Mouse (Mus musculus) layer of hippocampus, adult 11-12 months (tissue): ENCODE data around the gene Gnaq.
A peak's percentile ranks its signal among the peaks of the same experiment; 100 is the strongest.

ENCODE experiments used
- DNase-seq: peaks from one replicate; pipeline ENCODE4 v3.0.0; 2022; ENCODE audit warnings: low spot score

Gene Gnaq

GRCm38 (mm10) chr19:16318128-16318811, 185.6 kb downstream of the Gnaq start:
- DNase-seq, result peak; percentile 25

DNA sequence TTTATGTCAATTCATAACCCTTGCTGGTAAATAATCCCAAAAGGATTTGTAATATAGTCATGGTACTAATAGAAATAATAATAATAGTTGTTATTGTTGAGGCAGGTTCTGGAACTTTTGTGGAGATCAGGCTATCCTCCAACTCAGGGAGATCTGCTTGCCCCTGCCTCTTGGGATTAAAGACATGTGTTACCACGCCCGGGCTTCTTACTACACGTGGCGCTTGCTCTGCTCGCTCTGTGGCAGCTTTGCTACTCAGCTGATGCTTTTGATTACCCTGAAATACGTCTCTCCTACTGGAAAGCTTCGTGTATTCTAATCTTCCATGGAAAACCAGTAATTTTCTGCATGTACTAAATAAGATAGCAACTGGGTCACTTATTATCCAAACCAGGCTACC, 187.4 kb downstream of the Gnaq start:
- DNase-seq, result no peak

GRCm38 (mm10) chr19:16322986-16323385, 190.4 kb downstream of the Gnaq start:
- DNase-seq, result no peak

GRCm38 (mm10) chr19:16324239-16324638, 191.6 kb downstream of the Gnaq start:
- no peak for DNase-seq

DNA sequence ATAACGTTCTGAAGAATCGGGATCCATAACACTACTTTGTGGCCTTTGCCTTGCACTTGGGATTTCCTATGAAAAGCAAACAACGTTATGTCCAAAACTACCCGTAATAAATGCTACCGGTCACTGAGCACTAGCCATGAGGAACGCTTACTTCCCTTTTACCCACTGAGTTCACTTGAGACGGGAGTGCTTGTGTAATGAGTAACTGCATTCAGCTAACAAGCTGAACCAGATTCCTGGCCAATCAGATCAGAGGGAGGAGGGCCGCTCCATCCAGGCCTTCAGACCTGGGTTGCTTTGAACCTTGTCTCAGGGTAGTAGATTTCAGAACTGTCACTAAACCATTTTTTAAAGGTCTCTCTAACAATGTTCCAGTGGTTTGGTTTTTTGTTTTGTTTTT, 193.3 kb downstream of the Gnaq start:
- no peak for DNase-seq

DNA sequence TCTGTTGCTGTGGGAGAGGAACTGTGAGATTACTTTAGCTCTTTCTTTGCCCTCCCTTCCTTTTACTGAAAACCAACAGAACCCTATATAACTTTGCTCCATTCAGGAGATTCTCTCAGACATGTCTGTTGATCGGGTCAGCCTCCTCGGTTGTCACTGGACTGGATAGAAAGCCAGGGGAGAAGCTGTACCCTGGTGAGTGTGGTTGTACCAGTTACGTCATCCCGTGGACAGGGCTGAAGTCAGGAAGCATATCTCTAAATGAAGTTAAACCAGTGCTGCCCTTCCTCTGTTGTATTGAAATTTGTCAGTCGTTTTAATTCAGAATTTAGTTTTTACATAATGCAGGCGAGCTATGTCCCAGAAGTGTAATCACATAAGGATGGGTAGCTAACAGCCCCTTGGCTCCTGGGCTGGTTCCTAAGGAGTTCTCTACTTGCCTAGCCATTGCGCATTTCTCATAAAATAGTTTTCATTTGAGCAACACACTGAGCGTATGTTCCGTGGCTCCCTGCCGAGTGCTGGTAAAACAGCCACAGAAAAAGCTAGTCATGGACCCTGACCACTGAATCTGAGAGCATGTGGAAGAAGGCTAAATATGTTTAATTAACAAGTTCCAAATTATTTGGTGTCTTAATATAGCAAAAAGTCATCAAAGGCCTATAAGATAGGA, 194.9 kb downstream of the Gnaq start:
- DNase-seq, result peak; percentile 26

DNA sequence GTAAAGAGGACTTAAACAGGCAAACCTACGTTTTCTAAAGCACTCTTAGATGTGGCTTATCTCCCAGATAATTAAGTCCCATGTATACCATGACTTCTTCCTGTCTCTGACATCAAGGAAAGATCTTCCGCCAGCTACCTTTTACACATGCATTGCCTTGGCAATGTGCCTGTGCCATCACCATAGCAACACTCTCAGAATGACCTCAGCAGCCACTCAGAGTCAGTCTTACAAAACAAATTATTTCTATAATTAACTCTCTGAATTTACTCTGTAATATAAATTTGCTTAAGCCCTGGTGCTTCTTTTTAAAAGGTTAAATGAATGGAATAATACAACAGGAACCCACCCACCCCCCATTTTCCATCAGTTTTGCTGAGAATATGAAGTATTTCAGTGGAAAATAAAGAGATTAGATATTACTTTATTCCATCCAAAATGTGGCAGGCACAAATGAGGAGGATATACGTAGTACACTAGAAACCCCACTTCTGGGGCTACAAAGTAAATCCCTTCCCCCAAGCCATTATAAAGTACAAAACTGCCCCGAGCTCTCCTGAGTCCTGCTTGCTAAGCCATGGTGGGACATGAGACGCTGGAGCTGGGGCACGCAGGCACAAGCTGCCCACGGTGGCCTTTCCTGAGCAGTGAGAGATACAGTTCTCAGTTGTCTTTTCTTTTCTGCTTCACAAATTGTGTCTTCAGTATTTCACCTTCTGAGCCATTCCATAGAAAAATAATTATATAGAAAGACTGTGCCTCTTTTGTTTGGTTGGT, 195.6 kb downstream of the Gnaq start:
- peak; percentile 59 for DNase-seq

DNA sequence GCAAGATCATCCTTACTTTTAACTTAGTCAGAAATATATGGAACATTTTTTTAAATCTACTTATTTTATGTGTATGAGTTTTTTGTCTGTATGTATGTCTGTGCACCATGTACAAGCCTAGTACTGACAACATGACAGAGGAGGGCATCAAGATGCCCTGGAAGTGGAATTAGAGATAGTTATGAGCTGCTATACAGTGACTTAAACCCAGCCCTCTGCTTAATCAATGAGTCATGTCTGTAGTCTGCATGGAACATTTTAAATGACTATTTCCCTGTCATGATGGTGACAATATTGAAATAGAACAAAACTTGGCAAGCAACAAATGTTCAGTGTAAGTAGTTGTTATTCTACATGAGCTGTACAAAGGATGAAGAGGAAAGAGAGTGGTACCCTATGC, 196.4 kb downstream of the Gnaq start:
- no peak for DNase-seq

DNA sequence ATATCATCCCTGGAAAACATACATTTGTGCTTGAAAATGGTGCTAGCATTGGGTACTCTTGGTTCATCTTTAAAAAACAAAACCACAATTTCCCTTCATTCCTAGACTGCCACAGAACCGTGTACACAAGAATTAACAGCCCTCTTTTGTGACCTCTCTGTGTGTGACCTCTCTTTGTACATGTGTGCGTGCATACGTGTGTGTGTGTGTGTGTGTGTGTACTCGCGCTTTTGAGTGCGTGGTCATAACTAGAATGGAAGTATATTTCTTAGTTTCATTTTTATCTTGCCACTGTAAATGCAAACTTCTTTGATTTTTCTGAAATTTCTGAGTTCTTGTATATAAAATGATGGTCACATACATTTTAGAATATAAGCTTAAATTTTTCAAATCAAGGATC, 197.0 kb downstream of the Gnaq start:
- DNase-seq, result no peak

- DNase-seq, result no peak
Observed at GRCm38 (mm10) chr19:16330161-16330560, 197.5 kb downstream of the Gnaq start.

DNA sequence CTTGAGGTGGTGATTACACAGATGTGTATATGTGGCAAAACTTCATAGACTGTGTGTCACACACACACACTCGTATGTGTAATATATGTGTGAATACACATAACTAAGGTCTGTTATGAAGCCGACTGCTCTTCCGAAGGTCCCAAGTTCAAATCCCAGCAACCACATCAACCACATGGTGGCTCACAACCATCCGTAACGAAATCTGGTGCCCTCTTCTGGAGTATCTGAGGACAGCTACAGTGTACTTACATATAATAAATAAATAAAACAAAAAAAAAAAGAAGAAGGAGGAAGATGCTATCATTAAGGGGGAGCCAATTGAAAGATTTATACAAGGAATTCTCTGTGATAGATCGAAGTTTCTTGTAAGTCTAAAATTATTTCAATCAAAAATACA, 198.4 kb downstream of the Gnaq start:
- no peak for DNase-seq

DNA sequence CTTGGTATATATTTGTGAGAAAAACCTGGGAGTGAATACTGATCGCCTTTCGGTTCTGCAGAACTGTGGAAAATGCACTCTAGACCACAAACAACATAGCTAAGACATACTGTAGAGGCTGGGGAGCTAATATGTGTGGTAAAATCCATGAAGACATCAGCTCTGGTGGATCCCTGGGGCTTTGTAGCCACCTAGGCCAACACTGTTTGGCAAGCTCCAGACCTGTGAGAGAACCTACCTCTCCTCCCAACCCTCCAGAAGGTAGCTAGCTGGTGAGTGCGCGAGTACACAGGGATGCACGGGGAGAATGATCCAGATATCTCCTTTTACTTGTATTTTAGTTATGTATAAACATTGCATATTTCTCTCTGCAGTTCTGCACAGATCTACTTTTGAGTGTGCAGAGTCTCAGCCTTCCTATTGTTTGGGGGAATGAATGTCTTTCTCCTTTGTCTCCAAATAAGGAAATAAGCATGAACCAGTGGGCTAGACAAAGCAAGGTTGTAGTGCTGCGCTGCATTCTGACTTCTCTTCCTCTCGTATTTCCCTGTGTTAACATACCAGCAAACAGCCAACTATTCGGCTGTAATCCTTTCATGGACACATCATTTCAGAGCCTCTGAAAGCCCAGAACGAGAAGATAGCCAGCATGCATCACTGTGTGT, 205.4 kb downstream of the Gnaq start:
- no peak for DNase-seq

GRCm38 (mm10) chr19:16339954-16340586, 207.4 kb downstream of the Gnaq start:
- DNase-seq, result no peak

- DNase-seq, result no peak
Observed at GRCm38 (mm10) chr19:16342702-16343101, 210.1 kb downstream of the Gnaq start.

DNA sequence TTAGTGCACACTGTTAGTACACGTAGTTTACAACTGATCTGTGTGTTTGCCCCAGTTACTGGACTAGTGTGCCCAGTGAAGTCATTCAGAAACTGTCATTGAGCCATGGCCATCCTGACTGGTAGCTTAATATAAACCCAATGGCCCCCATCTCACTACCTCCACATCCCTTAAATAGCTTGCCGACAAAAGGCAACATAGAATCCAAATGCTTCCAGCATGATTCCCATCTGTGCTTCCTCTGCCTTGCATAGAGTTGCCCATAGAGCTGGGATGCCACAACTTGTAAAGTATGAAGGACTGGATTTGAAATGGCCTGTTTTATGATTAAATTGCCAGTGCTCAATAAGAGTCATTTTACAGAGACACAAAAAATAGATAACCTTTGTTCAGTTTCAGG, 212.9 kb downstream of the Gnaq start:
- DNase-seq, result peak; percentile 52

DNA sequence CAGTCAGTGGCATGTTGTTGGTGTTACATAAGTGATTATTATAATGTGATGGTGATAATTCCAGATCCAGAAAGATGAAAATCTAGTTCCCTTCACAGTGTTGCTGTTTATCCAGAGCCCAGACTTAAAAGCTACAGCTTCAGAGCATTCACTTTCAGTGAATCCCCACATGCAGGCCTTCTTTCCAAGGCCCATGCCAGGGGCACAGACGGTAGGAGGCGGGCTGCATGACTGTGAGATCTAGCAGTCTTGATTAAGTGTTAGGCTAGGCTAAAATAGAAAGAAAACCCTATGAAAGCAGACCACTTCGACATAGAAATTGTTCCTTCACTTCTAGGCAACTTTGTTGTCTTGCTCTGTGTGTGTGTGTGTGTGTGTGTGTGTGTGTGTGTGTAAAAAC, 214.4 kb downstream of the Gnaq start:
- peak; percentile 67 for DNase-seq

DNA sequence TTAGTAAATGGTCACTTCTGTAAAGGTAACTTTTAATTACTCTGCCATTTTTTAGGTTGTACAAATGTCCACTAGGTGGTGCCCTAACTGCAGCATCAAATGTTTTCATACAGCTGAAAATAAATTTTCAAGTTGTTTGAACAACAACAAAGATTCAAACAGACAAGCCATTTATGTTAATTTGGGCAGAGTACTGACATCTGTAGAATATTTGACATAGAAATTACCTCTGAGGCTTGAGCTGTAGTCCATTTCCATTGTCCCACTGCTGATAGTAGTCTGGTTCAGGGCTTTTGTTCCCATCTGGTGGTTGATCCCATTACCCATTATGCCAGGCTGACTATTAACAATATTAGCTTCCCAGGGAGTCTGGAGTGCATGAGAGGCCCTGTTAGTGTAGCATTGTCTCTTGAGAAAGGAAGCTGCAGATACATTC, 221.1 kb downstream of the Gnaq start:
- DNase-seq, result no peak

GRCm38 (mm10) chr19:16358148-16358547, 225.5 kb downstream of the Gnaq start:
- DNase-seq, result no peak

DNA sequence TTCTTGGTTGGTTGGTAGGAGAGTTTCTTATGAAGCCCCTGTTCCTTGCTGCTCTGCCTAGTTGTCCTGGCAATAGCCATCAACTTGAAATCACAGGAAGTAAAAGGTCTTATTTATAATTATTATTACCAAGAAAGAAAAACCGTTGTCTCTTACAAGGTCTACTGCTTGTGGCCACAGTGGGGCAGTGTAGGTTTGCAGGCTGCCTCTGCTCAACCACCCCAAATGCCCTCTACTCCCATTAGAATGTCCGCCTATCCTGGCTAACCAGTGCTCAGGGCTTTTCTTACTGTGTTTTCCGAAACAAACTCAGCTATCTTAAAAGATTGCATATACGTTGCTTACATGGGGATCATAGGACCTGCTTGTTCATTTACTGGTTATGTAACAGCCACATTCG, 226.3 kb downstream of the Gnaq start:
- peak; percentile 56 for DNase-seq

DNA sequence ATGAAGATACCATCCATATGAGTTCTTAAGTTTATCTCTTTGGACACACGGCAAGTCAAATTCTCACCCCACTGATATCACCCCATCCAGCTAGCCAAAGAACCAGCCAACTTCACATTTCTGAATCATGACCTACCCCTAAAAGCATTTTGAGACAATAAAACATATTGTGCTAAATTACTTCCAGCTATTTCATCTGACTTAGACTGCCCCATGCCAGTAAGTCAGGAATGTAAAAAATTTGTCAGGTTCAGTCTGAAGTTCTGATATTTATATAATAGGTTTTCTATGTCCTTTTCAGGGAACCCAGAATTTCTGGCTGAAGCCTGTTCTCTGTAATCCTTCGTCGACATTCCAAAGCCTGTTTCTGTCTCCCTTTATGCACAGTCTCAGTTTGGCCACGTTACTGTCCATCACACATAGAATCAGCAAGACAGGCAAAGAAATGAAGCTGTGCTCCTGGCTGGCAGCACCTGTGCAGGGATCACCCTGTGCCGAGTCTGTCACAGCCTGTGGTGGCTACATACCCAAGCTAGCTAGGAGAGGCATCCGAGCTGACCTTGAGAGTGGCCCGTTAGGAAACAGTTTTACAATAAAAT, 233.9 kb downstream of the Gnaq start:
- DNase-seq, result no peak

GRCm38 (mm10) chr19:16367218-16367617, 234.6 kb downstream of the Gnaq start:
- no peak for DNase-seq

- DNase-seq, result no peak
Observed at GRCm38 (mm10) chr19:16371680-16372079, 239.0 kb downstream of the Gnaq start.
